Mouse (Mus musculus): ENCODE measurements at regions not wholly inside any gene's neighbourhood (a gene's known extent, or its start where the extent isn't known, plus 50 kb on each side); places are given as distances from the start of the nearest gene placed in this dataset.

DNA sequence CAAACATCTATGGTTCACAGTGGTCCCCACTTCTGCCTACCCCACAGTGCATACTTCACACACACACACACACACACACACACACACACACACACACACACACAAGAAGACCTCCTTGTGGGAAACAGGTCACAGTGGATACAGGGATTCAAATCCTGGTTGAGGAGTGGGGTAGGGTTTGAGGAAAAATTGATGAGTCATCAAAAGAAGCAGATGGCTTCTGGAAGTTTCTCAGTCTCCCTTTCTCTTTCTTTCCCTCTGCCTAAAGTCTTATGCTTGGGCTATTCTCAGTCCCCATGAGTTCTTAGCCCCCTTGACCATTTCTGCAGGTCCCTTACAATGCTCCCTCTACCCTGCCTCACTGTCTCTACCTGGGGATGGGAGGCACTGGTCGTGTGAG is 56.4 kb downstream of the Rassf10 start:
- no peak for DNase-seq (ENCODE audit: low read depth, low spot score)

DNA sequence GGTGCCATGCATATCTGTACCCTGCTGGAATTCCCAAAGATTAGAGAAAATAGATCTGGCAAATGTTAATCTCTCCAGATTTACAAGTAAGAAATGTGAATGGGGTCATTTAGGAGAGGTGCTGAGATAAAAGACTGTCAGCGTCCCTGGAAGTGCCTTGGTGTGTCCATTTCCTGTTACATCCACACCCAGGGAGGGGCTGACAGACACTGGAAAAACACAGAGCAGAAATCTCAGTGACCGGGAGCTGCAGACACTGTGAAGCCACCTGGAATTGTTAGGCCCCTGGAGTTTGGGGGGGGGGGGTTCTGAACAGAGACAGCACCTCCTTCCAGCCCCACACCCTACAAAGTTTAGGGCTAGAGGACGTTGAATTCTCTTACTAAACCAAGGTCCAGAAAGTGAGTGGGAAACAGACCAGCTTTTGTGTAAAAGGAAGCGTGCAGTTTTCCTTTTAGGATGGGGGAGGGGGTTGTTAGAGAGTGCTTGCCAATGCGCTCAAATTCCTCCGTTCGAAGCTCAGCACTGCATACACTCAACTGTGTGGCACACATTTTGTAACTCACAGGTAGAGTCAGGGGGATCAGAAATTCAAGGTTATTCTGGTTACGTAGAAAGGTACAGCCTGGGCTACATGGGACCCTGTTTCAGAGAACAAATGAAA is 63.5 kb downstream of the Rassf10 start:
- DNase-seq (ENCODE audit: low read depth, low spot score), result no peak

DNA sequence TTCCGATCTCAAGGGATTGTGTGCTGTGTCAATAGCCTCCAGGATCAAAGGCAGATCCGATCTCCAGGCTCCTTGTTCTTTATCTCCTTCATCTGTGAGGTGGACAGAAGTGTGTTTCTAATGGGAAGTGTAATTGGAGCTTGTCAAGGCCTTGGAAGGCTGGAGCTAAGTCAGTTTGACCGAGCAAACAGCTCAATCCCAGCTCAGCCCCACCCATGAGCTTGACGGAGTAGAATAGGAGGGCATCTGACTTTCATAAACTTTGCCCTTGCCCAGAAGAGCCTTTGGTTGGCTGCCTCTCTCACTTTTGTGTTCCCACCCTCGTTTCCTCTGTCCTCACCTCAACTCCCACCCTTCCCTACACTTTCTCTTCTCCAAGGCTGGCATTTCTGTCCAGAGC is 67.7 kb downstream of the Rassf10 start:
- DNase-seq (ENCODE audit: low read depth, low spot score), result no peak

DNA sequence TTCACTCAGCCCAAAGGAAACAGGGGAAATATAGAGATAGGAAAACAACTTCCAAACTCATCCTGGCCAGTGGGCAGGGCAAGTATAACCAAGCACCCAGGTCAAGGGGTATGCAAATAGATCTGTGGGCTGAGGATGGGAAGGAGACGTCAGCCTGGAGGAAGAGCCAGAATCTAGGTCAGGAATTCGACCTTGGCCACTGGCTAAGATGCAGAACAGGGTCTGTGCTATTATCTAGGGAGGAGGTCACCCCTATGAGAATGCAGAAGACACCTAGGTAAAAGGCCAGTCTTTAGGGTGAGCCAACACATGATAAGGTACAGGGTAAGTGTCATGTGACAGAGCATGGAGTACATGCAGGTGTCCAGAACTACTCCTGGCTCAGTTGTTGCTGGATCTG is 68.8 kb downstream of the Rassf10 start:
- no peak for DNase-seq (ENCODE audit: low read depth, low spot score)

DNA sequence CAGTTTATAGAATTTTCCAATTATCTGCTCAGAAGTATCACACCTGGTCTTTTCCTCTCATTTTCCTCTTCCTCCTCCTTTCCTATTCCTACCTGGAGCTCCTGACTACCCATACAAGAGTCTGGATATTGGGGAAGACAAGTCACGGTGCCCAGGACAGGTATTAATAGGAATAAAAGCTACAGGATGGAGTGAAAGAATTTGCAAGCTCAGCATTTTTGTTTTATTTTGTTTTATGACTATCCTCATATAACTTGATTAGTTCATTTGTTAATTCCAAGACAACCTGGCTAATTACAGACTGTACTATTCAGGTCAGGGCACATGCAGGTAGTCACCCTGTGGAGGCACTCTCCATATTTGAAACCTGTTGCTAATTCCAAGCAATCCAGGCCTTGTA is 72.0 kb downstream of the Rassf10 start:
- no peak for DNase-seq (ENCODE audit: low read depth, low spot score)

DNA sequence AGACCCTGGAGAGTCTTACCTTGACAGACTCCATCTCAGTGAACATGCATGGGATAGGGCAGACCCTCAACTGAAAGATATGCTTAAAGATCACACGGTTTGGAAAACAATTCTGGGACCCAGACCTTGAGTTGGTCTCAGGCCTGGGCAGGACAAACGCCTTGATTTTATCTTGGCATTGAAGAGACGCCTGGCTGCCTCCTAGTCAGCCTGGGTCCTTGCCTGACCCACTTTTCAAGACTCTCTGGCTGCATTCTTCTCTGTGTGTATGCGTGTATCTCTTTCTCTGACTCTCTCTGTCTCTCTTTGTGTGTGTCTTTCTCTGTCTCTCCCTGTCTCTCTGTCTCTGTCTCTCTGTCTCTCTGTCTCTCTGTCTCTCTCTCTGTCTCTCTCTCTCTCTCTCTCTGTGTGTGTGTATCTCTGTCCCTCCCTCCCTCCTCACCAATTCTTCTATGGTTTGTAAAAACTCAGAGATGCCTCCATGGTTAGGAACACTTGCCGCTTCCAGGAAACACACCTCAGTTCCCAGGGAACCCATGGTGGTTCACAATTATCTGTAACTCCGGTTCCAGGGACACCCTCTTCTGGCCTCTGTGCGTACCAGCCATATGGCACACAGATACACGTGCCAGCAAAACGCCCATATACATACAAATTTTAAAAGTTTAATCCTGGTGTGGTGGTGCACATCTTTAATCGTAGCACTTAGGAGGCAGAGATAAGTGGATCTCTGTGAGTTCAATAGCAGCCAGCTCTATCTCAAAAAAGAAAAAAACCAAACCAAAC is 72.7 kb downstream of the Rassf10 start:
- no peak for DNase-seq (ENCODE audit: low read depth, low spot score)

DNA sequence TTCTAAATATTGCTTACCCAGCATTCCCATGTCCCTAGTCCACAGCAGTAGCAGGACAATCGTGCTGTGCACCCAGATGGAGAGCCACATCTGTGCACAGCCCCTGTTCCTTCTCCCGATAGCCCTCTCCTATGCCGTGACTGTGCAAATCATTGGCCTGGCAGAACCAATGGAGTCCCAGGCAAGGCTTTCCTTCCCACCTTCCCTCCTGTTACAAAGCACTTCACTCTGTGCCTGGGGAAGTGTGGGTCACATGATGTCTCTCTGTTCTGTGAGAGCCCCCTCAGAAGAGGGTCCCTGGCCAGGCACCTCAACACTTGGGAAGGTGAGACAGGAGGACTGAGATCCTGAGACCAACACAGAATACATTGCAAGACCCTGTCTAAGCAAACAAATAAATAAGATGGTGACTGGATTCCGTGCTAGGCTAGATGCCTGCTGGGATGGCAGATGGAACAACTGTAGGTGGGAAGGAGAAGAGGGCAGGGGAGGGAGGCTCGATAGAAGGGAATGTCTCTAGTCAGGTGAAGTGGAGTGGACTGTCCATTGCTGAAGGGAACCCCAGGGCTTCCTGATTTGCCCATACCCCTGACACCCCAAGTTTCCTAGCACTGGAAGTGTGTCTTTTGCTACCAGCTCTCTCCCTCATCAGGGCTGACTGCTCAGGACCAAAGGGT is 73.5 kb downstream of the Rassf10 start:
- no peak for DNase-seq (ENCODE audit: low read depth, low spot score)

DNA sequence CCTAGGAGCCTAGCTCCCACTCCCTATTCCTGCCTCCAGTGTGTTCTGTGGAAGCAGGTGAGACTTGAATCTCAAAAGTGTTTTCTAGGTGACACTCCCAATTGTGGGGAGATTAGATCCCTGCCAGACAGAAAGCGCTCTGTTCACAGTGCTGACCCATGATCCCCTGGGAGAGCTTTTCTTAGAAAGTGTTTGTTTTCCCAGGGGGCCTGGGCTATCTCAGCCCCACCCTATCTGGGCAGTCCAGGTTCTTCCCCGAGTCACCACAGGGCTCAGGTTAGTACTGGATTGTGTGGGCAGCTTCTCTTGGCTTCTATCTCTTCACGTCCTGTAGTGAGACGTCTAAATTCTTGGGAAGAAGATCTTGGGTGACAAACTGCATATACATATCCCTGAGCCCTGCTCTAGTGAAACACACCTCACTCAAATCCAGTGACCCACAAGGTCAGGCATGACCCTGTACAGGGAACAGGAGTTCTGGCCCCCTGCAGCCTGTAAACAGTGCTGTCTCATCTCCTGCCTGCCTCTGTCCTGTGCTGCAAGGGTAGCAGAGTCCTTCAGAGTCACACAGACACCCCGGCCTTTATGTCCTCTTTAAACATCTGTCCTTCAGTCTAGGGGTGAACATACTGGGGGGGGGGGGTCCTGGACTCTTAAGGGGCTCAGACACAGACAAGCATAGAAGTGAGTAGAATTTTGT is 76.4 kb downstream of the Rassf10 start:
- DNase-seq (ENCODE audit: low read depth, low spot score), result no peak

DNA sequence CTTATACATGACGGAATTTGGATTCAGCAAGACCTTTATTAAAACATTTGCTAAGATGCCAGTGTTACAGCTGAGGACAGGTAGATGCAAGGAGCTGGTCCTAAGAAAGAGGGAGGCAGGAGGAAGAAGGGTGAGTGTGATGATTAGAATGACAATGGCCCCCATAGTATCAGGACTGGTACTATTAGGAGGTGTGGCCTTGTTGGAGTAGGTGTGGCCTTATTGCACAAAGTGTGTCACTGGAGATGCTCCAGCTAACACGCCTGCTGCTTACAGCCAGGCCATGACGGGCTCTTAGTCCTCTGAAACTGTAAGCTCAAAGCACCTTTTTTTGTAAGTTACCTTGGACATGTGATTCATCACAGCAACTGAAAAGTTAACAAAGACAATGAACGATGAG is 82.0 kb downstream of the Rassf10 start:
- DNase-seq (ENCODE audit: low read depth, low spot score), result no peak

DNA sequence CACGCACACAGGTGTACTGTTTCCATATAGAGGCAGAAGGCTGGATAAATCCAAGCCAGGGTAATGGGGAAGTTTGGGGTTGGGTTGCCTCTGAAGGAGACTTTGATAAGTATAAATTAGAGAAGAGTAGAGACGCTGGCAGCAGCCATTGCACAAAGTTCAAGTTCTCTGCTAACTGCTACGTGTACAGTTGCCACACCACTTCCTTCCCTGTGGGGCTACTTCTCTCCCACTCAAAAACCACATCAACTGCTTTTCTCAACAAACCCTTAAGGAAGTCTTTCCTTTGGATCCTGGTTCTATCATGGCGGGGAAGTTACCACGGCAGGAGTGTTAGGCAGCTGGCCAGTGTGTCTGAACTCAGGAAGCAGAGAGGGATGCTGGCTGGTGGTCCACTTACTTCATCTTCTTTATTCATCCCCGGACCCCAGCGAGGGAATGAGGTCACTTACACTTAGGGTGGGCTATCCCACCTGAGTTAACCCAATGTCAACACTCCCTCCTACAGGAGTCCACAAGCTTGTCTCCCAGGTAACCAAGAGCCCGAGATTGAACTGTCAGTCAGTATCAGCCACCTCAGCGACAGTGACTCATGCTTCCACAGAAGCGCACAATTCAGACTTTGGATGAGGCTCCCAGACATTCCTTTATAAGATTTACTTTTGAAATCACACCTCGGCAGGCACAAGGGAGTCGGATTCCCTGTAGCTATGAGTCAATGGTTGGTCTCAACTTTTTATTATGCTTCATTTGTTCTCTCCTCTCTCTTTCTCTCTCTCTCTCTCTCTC is 84.3 kb downstream of the Rassf10 start:
- no peak for DNase-seq (ENCODE audit: low read depth, low spot score)

DNA sequence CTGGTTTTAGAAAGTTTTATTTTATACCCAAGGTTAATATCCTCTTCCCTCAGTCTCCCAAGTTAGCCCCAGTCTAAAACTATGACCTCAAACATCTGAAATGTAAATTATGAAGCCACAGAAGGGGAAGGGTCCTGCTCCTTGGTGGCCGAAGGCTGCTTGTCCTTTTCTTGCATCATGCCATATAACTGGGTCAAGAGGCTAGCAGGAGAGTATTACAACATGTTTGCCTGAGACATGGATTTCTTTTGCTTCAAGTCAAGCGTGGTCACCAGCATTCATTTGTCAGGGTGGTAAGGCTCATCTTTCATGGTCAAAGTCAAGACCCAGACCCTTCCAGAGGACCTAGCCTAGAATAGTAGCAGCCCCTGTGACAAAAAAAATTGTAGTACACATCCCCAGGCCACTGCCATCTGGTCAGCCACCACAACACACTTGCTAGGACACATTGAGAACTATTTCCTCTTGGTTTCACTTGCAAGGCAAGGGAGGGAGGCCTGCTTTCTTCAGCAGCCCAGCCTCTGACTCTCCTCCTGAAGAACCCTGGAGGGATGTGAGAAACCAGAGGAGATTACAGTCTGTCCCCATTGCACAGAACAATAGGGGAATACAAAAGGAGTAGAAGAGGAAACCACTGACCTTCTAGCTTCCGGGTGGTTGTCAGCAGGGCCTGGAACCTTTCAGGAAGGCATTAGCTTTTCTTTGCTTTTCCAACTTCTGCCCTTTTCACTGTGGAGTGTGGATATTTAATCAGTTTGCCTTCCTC is 85.3 kb downstream of the Rassf10 start:
- DNase-seq (ENCODE audit: low read depth, low spot score), result no peak

DNA sequence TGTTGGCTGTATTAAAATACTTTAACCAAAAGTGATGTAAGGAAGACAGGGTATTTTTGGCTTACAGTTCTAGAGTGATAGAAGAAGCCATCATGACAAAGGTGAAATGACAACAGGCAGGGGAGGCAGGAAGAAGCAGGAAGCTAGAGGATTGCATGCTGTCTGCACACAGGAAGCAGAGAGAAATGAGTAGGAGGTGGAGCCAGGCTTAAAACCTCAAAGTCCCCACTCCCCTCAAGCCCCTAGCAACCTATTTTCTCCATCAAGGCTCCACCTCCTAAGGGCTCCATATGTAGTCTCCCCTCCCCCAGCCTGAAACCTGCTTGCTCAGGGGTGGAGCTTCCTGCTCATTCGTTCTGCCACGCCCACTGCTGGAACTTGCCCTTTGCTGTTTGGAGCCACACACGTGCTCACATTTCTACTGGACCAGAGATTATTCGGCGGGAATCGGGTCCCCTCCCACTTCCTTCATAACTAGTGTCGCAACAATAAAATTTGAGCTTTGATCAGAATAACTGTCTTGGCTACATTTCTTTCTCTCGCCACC is 91.9 kb downstream of the Rassf10 start:
- peak; percentile 36 for DNase-seq (ENCODE audit: low read depth, low spot score)

DNA sequence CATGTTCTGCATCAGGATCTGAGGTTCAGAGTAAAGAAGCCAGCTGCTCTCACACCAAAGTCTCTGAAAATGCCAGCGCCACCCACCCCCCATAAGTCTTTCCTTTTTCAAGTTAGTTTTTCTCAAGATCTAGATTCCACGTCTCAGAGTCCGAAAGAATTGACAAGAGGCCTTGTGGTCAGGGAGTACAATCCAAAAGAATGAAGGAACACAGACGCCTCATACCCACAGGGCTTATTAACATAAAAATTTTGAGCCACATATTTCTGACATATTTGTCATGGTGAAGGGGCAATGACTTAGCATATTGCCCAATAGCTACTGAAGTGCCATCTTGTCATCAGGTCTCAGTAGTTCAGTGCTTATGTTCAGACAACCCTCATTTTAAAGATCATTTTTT is 92.6 kb downstream of the Rassf10 start:
- DNase-seq (ENCODE audit: low read depth, low spot score), result no peak

DNA sequence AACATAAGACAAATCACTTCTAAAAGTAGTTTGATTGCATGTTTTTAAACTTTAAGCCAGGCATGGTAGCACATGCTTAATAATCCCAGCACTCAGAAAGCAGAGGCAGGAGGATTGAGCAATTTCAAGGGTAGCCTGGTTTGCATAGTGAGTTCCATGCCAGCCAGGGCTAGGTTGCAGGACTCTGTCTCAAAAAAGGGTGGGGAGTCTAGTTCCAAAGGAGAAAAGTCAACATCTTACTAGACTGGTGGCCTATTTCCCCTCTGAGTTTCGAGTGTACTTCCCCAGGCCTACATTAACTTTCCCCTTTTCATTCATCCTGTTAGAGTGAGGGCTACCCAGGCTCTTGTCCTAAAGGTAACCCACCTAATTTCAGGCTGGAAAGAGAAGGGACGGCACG is 93.8 kb downstream of the Rassf10 start:
- DNase-seq (ENCODE audit: low read depth, low spot score), result no peak

DNA sequence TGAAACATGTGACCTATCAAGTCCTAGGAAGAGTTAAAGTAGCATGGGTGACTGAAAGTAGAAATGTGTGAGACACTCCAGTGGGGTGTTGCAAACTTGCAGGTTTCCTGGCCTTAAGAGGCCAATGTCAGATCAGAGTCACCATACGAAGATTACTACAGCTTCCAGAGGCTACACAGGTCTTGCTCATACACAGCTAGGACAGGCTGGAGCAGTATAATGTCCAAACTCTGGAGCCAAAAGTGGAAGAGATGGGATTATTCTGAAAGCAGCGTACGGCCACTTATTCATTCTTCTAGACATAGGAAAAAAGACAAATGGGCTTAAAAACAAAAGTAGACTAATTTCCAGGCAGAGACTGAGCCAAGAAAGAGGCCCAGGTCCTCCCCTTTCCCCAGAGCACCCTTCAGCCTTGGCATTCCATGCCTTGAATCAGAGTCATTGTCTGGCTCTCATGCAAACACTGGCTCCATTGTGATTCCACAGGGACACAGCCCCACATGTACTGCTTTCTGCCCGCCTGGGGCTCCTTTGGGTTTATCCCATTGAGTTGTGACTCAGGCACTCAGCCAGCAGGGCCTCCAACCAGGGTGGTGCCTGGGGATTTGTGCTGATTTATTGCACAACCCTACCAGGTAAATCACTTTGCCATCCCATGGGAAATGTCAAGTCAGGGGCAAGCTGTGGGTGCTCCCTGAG is 94.5 kb downstream of the Rassf10 start:
- peak; percentile 46 for DNase-seq (ENCODE audit: low read depth, low spot score)

DNA sequence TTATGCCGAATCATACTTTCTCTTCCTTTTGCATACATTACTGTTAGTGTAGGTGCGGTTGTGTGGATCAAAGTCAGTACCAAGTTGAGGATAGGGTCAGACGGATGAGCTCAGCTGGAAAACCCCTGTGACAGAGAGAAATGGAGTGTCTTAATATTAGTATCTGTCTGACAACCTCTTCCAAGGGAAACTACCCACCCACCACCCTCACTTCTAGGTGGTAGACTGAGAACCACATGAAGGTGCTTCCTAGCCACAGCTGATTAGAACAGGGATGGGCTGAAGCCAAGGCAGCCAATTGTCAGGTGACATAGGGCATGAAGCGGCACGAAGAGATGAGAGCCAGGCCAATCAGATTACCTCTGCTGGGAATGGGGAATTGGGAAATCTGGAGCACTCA is 95.7 kb downstream of the Rassf10 start:
- no peak for DNase-seq (ENCODE audit: low read depth, low spot score)

DNA sequence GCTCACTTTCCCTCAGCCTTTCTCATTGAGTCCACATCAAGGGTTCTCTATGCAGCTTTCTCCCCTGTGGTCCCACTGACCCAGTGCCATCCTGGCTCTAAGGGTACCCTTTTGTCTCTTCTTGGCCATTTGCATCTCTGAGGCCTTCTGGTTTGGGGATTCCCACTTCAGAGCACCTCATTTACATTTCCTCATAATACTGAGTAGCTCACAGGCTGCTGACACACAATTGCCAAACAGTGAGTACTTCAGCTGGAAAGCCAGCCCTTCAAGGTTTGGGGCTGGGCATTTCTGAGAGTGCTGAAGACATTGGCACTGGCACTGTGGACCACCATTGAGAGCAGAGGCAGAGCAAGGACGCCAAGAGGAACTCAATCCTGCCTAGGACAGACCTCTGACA is 99.2 kb downstream of the Rassf10 start:
- no peak for DNase-seq (ENCODE audit: low read depth, low spot score)

DNA sequence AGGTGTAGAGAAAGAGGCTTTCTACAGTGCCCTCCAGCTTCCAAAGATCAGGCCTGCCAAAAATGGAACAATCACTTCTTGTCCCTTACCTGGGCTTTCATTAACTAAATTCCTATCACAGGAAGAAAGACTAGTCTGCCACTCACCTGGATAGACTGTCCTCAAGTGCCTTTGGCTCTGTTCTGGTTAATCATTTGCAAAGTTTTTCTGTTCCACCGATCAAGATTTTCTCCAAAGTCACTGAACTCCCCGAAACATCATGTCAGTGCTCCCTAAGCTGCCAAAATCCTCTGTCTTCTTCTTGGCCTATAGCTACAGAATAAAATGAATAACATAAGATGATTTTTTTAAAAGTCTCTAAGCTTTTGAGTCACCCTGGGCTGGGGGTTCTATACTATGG is 102.7 kb downstream of the Rassf10 start:
- DNase-seq (ENCODE audit: low read depth, low spot score), result no peak

DNA sequence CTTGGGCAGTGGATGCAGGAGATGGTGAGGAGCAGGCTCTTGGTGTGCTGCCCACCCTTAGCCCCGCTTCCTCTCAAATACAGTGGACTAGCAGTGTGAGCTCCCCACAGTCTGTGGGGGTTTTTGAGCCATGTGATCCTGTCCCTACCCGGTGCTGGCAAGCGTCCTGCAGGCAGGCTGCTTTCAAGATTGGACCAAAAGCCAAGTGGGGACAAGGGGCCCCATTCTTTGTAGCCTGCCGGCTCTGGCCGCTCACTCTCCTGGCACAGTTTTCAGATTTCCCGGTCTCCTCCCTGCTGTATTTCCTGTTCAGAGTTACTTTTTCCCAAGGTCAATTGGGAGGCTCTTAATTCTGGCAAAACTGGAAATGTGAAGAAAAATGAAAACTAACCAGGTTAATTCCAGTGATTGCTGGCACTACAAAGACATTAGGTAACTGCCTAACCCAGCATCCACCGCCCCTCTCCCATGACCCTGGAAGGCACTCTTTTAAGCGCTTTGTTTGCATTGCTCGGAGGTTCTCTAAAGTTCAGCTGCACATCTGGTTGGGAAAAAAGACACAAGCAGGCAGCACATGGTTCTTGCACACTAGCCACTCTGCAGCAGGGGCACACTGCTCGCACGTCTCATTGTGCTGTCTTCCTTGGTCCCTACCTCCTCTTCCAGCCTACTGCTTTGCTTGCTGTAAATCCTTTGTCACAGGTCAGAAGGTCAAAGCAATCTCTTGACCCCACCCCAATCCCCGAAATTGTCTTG is 105.6 kb downstream of the Rassf10 start:
- no peak for DNase-seq (ENCODE audit: low read depth, low spot score)

All from WW6 (cell line).